Mouse (Mus musculus) CD4-positive, CD25-positive, alpha-beta regulatory T cell, adult 4 months (primary cell): Measurements from ENCODE around the gene Ccdc174. TPM values are rescaled to one million over a fixed set of nuclear protein-coding genes. Genes with fewer than 3 reads are reported as not detected.
"Not testable (repeated sequence)": the region's sequence is repeated elsewhere in the genome, so short reads cannot be mapped to it uniquely, and the experiment has no call there.

Source experiments
- ATAC-seq: one replicate; pipeline ENCODE4 v1.8.0; 2017
- polyA plus RNA-seq, 2 experiments: library from polyadenylated mRNA; unstranded; fragments of 100-300 nt; shearing (Covaris generic); gene quantifications; one replicate each; pipeline ENCODE4 v1.2.1; 2017

The Ccdc174 gene
- 10 to 100 TPM; 37.9 to 54.0 TPM for polyA plus RNA-seq

DNA sequence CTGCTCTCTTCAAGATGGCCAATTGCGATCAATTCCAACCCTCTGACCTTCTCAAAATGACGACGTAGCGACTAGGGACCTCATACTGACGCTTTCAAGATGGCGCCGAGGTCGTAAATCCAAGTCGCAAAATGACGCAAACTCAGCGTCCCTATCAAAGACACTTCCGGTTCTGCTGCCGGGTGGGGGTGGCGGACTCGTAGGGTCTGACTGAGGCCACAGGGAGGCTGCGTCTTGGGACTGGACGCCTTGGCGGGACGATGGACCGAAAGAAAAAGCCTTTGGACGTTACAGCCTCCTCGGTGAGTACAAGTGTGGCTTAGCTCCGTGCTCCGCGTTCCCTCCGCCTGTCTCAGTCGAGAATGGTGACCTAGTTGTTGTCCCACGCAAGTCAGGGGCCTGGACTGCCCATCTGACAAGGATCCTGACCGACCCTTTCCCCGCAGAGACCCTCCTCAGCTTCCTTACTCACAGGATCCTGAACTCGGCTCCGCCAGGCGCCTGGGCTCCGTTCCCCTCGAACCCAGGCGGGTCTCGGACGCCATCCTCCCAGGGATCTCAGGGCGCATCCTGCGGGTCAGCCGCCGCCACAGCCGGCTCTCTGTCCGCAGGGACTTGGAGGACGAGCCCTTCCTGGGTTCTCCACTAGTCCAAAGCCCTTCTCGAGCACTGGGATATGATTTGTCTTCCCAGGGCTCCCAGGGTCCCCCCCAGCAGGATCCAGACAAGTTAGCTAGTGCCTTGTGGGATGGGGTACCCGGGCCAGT, at the start of gene Ccdc174:
Gene Ccdc174 (plus strand): TSS at position 169 of the 767 bp plus-strand sequence.
- ATAC-seq: peak; percentile 98

DNA sequence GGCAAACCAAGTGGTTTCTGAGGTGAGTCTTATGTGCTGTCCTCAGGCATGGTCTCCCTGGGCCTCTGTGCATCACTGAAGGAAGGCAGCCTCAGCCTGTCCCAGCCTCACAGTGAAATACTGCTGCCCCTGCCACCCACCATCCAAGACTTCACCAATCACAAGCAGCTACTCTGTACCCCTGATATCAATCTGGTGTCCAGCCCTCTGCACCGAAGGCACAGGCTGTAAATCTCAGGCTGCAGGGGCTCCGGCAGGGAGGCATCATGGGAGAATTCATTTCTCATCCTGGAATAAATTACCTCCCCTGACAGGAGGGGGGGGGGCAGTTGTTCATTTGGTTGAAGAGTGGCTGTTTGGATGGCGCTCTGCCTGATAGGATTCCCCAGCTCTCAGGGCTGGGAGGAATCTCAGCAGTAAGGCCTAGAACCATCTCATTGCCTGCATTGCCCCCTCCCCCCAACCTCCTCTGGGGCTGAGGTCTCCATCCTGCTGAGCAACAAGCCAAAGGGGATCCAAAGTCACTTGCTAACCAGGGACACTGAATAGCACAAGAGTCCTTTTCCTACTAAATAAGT, 44.9 kb upstream of the Ccdc174 start:
- ATAC-seq: no peak

DNA sequence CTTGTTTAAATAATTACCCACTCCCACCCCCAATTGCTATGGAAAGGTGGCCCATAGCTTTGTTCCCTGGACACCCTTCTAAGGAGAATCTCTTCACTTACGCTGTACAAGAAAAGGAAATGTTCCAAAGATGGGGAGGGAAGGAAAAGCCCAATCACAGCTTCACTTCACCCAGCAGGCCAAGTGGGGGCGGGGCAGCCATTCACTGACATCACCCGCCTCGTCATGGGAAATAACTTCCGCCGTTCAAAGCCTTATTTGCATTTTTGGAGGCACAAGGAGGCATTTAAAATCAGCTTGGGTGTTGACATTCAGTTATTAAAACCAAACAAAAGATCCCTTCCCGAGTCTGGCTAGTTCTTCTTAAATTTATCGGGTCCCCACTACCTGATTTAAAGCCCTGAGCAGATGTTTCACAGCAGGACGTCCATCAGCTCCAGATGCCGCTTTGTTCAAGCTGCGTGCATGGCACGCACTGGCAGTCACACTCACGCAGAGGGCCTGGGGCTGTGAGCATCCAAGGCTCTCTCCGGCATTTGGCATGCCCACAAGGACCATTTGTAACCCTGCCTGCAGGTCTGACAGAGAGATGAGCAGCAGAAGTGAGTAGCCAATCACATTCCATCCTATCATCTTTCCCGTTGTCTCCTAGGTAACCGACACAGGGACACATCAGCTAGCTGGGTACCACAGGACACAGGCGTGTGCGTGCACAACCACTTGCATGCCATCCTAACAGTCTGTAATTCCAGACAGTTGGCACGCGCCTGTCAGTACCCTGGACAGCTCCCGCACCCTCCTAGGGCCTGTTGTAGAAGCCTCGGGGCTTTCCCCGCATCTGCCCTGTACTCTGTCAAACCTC, 38.6 kb upstream of the Ccdc174 start:
- no peak for ATAC-seq

DNA sequence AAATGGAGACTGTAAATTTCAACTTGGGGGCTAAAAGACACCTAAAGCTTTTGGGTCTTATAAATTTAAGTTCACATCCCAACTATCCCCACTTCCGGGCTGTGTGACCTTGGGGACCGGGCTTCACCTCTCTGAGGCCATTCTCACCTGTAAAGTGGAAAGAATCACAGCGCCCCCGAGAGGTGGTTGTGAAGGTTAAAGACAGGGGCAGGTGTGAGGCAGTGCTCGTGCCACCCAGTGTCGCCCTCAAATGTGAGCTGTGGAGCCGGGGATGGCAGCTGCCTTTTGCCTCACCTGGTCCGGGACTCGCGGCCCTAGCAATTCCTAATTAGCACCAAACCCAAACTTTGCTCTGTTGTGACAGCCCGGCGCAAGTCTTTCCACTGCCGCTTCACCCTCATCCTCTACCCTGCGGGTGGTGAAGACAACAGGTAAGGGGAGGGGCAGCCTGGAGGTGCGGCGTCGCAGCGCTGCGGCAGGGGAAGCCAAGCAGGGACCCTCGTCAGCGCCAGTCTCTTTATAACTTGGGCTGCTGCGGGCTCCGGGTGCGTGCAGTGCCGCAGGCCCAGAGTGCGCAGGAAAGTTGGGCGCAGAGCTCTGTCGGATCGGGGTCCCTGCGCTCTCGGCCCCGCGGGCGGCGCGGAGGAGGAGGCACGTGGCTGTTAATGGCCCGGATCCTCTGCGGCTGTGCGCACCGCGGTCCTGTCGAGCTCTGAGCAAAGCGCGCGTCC, 34.8 kb upstream of the Ccdc174 start:
- ATAC-seq: no peak

DNA sequence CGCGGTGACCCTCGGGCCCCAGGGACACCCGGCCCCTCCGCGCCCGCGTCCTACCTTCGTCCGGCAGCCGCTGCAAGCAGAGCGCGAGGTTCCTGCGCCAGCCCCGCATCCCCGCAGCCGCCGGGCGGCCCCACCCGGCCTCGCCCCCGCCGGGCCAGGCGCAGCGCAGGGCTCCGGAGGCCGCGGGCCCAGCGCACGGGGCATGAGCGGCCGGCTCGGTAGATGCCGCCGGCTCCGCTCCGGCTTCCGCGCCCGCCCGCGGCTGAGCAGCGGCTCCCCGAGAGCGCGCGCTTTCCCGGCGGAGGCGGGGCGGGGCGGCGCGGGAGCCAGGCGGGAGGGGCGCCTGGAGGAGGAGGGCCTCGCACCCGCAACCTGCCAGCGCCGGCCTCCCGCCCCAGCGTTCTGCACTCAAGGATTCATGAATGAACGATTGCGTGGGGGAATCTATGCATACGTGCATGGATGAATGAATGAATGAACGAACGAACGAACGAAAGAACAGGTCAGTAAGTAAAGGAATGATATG, 34.2 kb upstream of the Ccdc174 start:
- ATAC-seq: no peak

DNA sequence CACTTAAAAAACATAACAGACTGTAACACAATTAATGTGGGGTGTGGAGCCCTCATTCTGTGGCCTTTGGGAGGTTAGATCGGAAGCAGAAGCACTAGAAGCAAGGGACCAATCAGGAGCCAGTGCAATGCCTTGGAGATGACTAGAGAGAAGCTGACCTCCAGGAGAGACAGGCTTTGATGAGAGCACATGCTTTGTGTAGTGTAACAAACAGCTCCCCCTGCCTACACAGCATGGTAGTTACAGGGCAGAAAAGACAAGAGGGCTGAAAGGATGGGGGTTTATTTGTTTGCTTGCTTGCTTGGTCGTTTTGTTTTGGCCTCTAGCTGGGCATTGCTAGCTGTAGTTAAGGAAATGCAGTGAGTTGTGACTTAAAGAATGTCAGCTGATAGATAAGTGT, 25.3 kb upstream of the Ccdc174 start:
- peak; percentile 43 for ATAC-seq

DNA sequence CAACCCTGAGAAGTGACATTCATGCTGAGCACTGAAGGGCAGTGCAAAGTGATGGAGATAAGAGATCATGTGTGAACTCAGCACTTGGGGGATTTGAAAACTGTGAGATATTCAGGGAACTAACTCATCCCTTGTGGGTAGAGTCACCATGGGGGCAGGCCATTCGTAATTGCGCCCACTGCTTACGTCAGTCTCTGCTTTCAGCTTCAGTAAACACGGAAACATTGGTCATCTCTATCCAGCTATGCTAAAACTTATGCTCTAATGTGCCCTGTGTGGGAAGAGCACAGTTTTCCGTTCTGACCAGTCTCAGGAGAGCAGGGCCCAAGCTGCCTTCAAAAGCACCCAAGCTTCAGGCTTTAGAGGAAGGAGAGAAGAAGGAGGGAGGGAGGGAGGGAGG, 19.5 kb upstream of the Ccdc174 start:
- no peak for ATAC-seq

DNA sequence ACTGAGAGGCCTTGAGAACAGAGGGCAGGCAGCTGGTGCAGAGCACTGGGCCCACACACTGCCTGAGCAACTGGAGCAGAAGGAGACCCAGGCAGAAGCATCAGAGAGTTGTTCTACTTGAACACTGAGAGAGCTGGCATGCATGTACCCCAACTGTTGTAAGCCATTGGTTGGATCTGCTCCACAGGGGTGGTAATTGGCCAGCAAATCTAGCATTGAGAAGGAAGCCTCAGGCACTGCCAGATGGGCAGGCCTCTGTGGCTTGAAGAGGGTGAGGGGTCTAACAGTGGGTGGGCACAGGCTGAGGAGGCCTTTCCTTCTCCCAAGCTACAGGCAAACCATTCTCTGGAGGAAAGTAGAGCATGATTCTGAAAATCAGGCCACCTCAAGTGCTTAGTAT, 15.0 kb upstream of the Ccdc174 start:
- no peak for ATAC-seq

DNA sequence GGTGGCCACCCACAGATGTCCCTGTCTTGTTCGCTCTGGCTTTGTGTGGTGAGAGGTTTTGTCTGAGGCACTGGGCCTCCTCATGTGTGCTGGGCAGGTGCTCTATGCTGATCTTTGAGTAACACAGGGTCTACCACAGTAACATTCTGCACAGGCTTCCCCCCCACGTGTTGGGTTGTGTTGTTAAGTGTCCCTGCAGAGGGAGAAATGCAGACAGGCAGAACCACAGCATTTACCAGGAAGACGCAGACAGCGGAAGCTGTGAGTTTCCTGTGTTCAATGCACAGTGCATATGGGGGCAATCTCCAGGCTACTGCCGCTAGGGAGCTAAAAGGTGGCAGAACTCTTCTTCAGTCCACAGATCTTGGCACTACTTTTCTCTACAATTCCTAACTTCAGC, 13.3 kb upstream of the Ccdc174 start:
- ATAC-seq: peak; percentile 69

DNA sequence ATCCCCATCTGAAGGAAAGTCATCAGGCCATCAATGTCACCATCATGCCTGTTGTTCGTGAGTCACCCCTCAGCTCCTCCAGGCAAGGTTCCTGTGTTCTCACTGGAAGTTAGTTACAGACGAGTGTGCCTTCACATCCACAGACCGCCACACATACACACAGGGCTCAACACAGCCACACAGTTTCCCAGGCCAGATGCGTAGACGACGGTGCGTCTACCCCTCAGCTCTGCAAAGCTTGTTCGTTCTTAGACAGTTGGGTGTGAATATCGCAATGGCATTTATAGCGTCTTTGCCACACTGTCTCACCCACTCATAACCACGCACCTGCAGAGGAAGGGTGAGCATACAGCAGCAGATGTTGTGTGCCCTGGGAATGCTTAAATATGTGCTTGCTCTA, 12.3 kb upstream of the Ccdc174 start:
- no peak for ATAC-seq

DNA sequence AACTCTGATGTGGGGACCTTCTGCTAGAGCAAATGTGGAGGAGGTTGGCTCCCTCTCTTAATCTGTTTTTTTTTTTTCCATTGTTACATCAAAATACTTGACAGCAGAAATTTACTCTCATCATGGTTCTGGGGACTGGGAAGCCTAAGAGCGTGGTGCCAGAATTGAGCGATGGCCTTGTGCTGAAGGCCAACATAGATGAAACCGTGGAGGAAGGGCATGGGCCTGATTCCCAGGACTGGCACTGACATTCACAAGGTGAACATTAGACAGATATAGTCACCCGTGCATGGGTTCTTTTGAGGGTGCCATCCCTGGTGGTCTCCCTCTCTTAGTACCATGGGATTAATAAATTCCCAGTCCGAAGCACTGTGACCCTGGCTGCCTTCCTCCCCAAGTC, 9.8 kb upstream of the Ccdc174 start:
- no peak for ATAC-seq

DNA sequence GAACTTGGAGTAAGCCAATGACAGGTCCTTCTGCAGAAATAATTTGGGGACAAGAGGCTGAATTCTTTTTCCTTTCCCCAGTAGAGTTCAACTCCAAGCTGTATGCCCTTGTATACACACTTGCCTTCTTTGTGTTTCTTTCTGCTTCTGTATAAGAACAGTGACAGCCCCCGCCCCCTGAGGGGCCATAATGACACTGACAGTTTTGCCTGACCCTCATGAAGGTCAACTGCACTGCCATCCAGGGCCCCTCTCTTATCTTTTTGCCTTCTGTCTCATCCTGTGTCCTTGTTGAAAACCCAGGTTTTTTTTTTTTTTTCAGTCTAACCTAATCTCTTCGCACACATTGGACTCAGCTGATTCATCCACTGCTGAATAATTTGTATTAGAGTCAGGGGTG, 5.1 kb upstream of the Ccdc174 start:
- no peak for ATAC-seq

DNA sequence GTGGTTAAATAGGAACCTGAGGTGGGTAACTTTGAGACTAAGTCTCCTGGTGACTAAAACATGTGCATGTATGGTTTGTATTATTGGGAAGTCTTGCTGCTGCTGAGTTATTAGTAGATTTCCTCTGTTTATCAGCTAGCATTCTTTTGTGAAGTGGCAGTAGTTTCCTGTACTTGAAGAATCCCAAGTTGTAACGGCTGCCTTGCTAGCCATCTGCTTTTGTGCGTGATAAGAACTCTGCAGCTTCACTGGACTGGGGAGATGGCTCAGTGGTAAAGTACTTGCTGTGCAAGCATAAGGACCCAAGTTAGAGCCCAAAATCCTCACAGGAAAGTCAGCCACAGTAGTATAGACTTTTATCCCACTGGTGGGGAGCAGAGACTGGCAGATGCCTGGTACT, 6.0 kb downstream of the Ccdc174 start:
- no peak for ATAC-seq

DNA sequence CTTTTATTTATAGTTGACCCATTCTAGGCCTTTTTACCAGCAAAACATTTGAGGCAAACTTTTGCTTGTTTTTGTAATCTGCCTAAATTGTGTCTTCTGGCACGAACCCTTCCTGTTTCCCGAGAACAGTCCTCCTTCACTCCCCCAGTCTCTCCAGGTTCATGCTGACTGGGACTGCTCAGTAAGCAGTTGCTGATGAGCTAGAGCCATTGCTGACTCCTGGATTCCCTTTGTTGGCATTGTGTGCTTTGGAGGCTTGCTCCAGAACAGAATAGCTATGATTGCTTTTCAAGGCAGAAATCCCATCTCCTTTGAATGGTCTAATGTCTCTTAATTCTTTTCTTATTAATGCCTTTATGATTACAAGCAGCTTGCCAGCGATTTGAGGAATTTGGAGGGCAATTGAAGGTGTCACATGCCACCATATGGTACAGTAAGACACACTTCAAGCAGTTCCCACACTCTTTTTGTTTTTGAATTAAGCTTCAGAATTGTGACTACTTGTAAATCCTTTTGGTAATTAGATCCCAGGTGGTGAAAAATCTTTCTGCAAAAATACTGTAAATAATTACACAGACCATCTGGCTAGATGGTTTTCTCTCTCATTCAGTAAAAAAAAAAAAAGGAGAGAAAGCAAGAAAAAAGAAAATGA, 11.5 kb downstream of the Ccdc174 start:
- no peak for ATAC-seq

DNA sequence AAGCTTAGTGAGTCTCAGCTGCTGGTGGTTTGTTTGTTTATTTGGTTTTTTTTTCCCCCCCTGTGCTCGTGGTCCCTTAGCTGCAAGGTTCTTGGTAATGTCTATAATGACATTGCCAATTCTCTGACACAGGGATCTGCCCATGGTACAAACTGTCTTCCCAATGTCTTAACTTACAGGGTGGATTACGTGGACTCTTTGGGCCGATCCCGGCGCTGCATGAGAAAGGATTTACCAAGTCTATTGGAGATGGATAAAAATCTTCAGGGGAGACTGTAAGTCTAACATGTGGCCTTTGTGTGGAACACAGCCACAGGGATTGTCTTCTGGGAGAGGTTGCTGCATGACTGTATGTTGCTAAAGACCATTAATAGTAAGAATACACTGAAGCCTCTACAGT, 12.8 kb downstream of the Ccdc174 start:
- ATAC-seq: no peak

DNA sequence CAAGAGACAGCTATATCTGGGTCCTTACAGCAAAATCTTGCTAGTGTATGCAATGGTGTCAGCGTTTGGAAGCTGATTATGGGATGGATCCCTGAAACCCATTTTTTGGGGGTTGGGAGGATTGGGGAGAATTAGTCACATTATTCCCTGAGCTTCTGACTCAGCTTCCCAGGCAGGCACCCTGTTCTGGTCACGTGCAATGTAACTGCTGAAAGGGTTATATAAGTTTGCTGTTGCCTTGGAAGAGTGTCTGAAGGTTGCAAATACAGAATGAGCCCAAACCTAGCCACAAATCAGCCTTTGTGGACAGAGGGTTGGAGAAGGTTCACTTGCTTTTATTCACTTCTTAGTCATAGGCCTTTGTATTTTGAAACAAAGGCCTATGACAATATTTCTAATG, 13.9 kb downstream of the Ccdc174 start:
- no peak for ATAC-seq

DNA sequence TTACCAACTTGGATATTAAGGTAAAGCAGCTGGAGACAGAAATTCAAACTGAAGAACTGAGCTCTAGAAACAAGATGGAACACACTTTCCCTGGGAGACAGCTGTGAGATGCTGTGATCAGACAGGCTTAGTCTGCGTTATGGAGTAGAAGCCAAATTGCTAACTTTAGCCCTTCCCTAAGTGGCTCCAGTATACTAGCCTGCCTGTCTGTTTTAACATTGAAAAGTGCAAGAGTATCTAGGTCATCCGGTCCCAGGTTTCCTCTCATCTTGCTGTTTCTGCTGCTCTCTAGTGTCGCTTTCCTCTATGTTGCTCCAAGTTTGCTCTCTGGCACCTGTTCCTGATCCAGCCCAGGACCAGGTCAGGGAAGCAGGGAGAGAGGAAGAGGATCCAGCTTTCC, 18.9 kb downstream of the Ccdc174 start:
- ATAC-seq: no peak

DNA sequence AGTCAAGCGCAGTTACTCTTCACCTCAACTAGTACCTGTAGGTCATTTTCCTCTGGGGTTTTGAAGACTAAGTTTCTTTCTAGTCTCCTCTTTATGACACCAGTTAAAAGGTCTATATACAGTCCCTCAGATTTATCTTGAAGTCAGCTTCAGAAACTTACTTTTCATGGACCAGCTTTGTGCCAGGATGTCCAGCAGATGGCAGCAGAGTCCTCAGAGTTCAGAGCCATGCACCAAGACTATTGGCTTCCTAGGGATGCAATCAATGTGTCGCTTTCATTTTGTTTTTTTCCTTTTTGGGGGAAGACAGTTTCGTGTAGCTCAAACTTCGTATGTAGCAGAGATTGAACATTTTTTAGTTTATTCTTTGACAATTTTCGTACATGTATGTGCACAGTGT, 23.7 kb downstream of the Ccdc174 start:
- peak; percentile 84 for ATAC-seq

DNA sequence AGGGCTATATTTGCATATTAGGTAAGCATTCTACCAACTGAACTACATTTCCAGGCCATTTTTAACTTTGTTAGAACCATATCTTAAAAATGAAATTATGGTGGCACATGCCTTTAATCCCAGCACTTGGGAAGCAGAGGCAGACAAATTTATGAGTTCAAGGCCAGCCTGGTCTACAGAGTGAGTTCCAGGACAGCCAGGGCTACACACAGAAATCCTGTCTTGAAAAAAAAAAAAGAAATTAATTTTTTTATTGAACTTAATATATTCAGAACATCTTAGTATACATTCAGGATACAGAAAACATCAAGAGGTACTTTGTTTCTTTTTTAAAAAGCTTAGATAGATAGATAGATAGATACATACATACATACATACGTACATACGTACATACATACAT, 24.7 kb downstream of the Ccdc174 start, which contains the start of gene 4930590J08Rik:
Gene 4930590J08Rik (plus strand): TSS at position 301 of the 400 bp plus-strand sequence.
- not testable (repeated sequence) for ATAC-seq

DNA sequence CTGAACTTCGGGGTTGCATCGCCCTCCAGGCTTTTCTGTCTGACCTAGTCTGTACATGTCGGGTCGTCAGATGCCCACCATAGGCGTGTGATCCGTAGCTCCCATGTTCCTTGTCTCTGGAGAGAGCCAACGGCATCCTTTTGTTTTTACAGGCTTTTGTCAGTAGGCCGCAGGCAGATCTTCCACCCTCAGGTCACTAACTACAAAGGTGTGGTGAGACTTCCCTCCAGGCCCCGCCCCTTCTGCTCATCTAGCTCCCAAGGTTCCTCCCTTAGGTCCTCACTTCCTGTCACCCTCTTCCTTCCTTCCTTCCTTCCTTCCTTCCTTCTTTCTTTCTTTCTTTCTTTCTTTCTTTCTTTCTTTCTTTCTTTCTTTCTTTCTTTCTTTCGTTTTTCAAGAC, 36.2 kb downstream of the Ccdc174 start:
- no peak for ATAC-seq

DNA sequence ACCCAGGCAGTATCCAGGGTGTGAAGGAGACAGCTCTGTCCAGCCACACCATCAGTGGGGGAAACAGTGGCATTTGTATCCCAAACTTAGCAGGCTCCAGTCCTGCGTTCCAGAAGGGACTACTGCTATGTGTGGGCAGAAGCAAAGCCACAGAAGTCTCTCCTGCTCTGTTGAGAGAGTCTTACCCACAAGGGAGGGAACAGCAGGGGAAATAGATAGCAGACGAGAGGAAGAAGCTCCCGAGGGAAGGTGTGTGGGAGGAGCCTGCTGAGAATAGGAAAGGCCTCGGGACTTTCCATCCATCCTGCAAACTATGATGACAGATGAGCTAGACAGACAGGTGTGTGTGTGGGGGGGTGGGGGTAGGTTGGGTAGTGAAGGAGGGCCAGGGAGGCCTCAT, 39.4 kb downstream of the Ccdc174 start:
- ATAC-seq: no peak

DNA sequence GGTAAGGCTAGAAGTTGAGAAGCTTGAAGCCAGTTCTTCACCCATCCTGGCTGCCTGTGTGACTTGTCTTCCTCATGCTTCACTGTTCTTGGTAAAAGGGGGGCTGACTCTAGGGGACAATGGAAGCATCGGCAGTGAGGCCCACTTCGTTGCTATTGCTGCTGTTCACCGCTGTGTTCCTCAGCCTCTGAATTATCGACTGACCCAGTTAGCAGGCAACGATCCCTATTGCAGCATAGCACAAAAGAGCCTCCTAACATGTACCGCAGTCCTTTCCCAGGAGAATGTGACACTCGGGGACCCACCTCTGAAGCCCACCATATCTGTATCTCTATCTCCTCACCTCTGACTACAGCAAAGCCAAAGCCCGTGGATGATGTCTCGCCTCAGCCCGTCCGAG, 39.9 kb downstream of the Ccdc174 start:
- no peak for ATAC-seq
